Mouse (Mus musculus) embryonic fibroblast, embryonic 13.5 days (primary cell): ENCODE data around the gene Fam178b. TPM values are rescaled to one million over a fixed set of nuclear protein-coding genes. Genes with fewer than 3 reads are reported as not detected.

Experiments
- H3K27ac ChIP-seq: 2 replicates; pipeline ENCODE4 v1.5.1; 2012; ENCODE audit warnings: low read length, control low read depth, inconsistent platforms; ENCODE audit not compliant: insufficient read depth
- H3K4me1 ChIP-seq: 2 replicates; pipeline ENCODE4 v1.6.1; 2011; ENCODE audit warnings: low read length; ENCODE audit not compliant: control insufficient read depth, insufficient read depth
- H3K4me3 ChIP-seq: 2 replicates; pipeline ENCODE4 v1.5.1; 2011; ENCODE audit warnings: mild to moderate bottlenecking, control low read depth, low read length; ENCODE audit not compliant: insufficient read depth
- CTCF ChIP-seq: IDR thresholded peaks from 2 replicates; pipeline ENCODE4 v1.5.1; 2011; ENCODE audit warnings: mild to moderate bottlenecking, control low read depth, low read length, moderate library complexity, borderline replicate concordance; ENCODE audit not compliant: insufficient read depth
- POLR2A ChIP-seq: IDR thresholded peaks from 2 replicates; pipeline ENCODE4 v1.6.1; 2011; ENCODE audit warnings: low read depth, mild to moderate bottlenecking, control low read depth, low read length, moderate library complexity
- polyA plus RNA-seq: library from polyadenylated mRNA; stranded (reverse); fragments of >200 nt; gene quantifications from 2 replicates; pipeline ENCODE4 v1.2.4, GENCODE M21; 2011; ENCODE audit warnings: low read depth; ENCODE audit not compliant: missing spikeins, insufficient read length

Fam178b gene
- polyA plus RNA-seq, 1 experiment: not detected

DNA sequence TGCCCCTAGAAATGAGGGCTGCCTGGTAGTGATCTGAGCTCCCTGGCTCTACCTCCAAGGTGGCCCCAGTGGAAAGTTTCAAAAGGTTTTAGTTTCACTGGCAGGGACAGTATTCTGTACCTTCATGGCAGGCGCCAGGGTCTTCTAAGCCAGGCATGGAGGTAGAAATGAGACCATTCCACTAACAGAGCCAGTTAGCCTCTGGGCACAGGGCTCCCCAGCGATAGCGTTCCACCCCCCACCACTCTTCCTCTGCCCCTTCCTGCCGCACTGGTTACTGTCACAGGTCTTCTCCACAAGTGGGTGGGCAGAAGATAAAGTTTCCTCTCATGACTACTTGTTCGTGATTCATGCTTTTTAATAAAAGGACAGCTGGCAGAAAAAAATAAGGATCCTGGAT, 123.1 kb downstream of the Fam178b start:
- Histone ChIP-seq H3K4me1 (peaks cover 3% of the 10 kb centered on the region), H3K4me3 (no peak overlapping the region), H3K27ac (no peak overlapping the region)
- TF ChIP-seq POLR2A: no peak
- no peak for TF ChIP-seq CTCF

- Histone ChIP-seq H3K4me3 (no peak overlapping the region), H3K4me1 (peaks cover 3% of the 10 kb centered on the region)
- TF ChIP-seq POLR2A (no peak), CTCF (no peak)
Measured at GRCm38 (mm10) chr1:36559256-36559655, 123.7 kb downstream of the Fam178b start.

DNA sequence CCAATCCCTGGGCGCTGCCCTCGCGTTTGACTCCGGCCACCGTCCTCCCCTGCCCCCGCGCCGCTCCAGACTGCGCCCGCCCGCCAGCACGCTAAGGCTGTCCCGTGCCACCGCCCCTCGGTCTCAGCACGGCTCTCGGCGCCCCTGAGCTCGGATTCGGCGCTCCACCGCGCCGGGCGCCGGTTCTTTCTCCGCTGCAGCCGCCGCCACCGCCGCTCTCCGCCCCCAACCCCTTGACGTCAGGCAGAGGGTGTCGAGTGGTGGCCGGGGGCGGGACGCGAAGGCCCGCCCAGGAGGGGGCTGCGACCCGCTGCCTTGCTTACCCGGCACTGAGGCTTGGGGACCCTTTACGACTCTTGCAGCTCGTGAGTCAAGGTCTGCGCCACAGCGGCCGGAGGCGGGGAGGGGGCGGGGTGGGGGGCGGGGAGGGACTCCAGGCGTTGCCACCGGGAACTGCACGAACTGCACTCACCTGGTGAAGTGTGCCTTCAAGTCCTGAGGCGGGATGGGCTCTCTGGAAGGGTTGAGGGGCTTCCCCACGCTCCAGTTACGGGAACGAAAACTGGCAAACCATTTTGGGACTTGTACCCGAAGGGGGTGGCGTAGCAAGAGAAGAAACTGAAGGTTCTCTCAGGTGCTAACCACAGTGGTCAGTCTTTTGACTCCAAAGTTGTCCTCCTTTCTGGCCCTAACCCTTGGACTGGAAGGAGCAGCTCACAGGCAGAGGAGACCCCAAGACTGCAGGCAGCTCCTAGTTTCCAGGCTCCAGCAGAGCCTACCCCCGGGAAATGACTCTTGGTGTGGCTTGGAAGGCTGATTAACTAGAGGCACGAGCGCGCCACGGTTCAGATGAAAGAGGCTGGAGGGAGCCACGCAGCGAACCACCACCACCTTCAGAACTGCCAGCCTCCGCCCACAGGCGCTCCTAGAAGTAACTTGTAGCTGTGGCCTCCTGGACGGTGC, 124.7 kb downstream of the Fam178b start, which contains the start of gene Sema4c:
Gene Sema4c (minus strand): TSS at position 319 of the 963 bp plus-strand sequence.
- TF ChIP-seq POLR2A (peak; percentile 61), CTCF (no peak)
- Histone ChIP-seq H3K4me3 (peak within 1 kb of the TSS; percentile 61), H3K27ac (peak within 1 kb of the TSS; percentile 76), H3K4me1 (peaks cover 3% of the 10 kb centered on the region)

More at GRCm38 (mm10) chr1:36559256-36559655, 123.7 kb downstream of the Fam178b start:
- no peak overlapping the region for H3K27ac ChIP-seq

DNA sequence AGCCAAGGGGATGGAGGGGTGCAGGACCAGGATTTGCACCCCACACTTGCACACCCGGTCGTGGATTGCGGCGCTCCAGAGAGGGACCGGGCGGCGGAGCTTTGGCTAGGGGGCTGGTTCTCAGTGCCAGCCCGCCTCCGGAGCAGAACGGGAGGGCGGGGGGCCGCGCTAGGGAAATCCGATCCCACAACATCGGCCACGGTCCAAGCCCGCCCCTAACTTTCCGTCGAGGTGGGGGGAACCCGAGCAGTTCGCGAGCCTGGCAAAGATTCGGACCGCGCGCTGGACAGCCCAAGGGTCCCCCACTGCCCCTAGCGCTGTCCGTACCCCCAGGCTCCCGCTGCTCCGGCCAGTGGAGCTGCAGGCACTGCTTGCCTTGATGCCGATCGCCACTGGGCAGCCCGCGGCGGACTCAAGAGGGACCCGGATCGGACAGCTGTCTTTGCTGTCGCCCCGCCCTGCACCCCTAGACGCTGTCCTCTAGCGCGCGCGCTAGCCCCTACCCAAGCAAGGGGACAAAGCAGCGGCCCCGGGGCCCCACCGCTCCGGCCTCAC, 125.4 kb downstream of the Fam178b start:
- H3K27ac ChIP-seq: peak overlapping the region; percentile 76
- peak overlapping the region; percentile 61 for H3K4me3 ChIP-seq
- peak; percentile 69 for TF ChIP-seq POLR2A
- no peak for TF ChIP-seq CTCF
- H3K4me1 ChIP-seq: peaks cover 3% of the 10 kb centered on the region

DNA sequence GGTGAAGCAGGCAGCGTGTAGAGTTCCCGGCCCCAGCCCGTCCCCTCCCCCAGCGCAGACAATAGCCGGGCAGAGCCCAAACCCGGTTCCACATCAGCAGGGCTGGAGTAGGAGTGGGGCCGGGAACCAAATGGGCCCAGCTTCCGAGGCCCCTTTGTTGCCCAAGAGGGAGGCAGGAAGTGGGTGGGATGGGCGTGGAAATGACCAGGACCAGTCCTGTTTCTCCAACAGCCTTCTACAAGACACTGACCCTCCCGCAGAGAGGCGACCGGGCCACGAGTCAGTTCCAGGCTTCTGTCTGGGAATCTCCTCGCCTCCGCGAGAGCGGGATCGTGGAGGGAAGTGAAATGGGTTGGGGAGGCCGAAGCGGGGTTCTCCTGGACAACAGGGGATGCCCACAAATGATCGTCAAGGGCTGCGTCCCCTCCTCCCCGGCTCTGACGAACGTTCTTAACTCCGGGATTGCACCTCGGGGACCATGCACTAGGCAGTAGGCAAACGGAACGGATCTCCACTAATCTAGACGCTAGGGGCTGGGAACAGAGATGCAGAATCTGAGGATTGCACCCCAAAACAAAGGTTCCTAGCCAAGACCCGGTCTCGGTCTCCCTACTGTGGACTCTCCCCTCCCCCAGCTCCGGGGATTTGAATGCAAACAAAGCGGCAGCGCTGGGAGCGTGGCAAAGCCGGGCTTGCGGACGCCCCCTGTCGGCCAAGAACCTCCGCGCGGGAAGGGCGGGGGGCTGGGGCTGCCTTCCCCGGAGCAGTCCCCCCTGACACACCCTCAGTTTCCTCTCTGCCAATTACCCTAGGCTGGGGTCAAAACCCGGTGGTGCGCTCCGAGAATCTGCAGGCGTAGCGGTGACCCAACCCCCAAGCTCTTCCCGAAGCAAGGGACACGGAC, 126.2 kb downstream of the Fam178b start:
- H3K4me3 ChIP-seq: peak overlapping the region; percentile 61
- peak; percentile 35; the same call in 1 of the 2 replicates for TF ChIP-seq CTCF
- peak; percentile 96 for TF ChIP-seq POLR2A
- H3K4me1 ChIP-seq: peaks cover 3% of the 10 kb centered on the region
- peak overlapping the region; percentile 76 for H3K27ac ChIP-seq

- TF ChIP-seq CTCF (no peak), POLR2A (peak; percentile 36; the same call in 1 of the 2 replicates)
- Histone ChIP-seq H3K27ac (peak overlapping the region; percentile 76), H3K4me3 (peak overlapping the region; percentile 61), H3K4me1 (peaks cover 3% of the 10 kb centered on the region)
Measured at GRCm38 (mm10) chr1:36555798-36556395, 127.1 kb downstream of the Fam178b start.

DNA sequence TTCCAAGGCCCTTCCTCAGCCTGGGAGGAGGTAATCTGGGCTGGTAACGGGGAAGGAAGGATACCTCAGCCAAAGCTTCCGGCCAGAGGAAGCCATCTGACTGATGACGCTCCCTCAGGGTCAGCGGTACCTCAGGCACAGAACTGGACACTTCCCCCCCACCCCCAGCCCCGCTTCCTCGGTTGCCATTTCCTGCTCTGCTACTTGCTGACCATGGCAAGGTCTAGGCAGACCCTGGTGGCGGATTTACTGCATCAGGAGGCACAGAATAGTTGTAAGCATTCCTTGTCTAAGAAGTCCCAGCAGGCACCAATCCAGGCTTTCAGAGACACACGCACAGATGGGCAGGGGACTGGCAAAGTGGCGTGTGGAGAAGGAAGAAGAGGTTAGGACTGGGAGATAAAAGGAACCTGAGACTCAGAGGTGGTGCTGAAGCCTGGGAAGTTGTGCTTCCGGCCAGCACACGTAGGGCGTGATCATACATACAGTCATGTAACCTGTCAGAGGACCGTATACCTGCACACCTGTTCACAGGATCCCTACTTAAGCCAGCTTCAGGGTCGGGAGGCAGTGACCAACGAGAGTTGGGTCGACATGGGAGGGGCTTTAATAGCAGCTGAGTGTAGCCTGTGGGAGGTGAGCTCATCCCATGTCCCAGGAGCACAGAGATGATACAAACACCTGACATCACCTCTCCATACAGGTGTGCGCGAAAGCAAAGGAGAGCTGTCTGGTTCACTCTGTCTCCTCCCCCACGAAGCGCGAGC, 128.2 kb downstream of the Fam178b start:
- H3K27ac ChIP-seq: no peak overlapping the region
- peaks cover 6% of the 10 kb centered on the region for H3K4me1 ChIP-seq
- no peak overlapping the region for H3K4me3 ChIP-seq
- TF ChIP-seq POLR2A: 0 out of 2 replicates have a peak, but pooled peaks have one; percentile 19
- no peak for TF ChIP-seq CTCF

GRCm38 (mm10) chr1:36552506-36552905, 130.5 kb downstream of the Fam178b start:
- peaks cover 10% of the 10 kb centered on the region for H3K4me1 ChIP-seq
- H3K27ac ChIP-seq: no peak overlapping the region
- H3K4me3 ChIP-seq: no peak overlapping the region
- no peak for TF ChIP-seq CTCF
- TF ChIP-seq POLR2A: no peak

GRCm38 (mm10) chr1:36551904-36552303, 131.1 kb downstream of the Fam178b start:
- H3K4me1 ChIP-seq: peaks cover 10% of the 10 kb centered on the region
- H3K27ac ChIP-seq: no peak overlapping the region
- TF ChIP-seq CTCF (no peak), POLR2A (no peak)
- H3K4me3 ChIP-seq: no peak overlapping the region
